Mouse (Mus musculus): Measurements from ENCODE around the gene Tnxb.

DNA sequence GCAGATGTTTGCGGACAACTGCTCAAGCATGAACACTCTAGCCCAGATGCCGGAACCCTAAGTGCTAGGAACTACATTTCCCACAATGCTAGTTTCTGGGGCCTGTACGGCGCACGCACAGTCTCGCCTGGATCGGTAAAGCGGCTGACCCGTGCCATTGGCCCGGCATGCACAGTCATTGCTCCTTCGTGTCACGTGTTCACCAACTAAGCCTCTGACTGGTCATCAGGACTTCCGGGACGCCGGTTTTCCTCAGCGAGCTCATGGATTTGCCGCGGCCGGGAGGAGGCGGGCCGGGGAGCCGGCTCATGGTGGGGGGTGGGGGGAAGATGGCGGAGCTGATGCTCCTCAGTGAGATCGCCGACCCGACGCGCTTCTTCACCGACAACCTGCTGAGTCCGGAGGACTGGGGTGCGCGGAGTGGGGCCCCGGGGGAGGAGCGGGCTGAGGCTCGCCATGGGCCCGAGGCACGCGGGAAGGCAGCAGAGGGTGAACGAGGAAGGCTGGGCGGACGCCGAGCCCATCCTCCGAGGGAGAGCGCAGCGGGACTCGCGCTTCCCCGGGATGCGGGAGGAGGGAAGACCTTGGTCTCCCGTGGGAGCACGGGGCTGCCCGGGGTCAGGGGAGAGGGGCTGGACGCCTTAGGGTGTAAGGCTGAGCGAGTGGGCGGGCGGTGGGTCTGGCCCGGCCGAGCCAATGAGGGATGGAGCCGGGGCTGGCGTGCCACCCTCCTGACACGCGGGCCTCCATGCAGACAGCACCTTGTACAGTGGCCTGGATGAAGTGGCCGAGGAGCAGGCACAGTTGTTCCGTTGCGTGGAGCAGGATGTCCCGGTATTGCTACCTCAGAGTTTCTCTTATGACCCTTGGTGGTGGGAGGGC lies 23.2 kb upstream of the Tnxb start, which contains the start of gene Atf6b:
- TF ChIP-seq CTCF (IDR thresholded peaks at IDR 0.05; ENCODE audit: low read depth), result no peak
- TF ChIP-seq EP300 (IDR thresholded peaks at IDR 0.05; ENCODE audit: low read depth), result no peak; the same call in 1 of the 2 replicates

Measured in liver, postnatal 0 days (tissue).